Mouse (Mus musculus): ENCODE measurements around the gene Igfbp5.

The Igfbp5 gene

DNA sequence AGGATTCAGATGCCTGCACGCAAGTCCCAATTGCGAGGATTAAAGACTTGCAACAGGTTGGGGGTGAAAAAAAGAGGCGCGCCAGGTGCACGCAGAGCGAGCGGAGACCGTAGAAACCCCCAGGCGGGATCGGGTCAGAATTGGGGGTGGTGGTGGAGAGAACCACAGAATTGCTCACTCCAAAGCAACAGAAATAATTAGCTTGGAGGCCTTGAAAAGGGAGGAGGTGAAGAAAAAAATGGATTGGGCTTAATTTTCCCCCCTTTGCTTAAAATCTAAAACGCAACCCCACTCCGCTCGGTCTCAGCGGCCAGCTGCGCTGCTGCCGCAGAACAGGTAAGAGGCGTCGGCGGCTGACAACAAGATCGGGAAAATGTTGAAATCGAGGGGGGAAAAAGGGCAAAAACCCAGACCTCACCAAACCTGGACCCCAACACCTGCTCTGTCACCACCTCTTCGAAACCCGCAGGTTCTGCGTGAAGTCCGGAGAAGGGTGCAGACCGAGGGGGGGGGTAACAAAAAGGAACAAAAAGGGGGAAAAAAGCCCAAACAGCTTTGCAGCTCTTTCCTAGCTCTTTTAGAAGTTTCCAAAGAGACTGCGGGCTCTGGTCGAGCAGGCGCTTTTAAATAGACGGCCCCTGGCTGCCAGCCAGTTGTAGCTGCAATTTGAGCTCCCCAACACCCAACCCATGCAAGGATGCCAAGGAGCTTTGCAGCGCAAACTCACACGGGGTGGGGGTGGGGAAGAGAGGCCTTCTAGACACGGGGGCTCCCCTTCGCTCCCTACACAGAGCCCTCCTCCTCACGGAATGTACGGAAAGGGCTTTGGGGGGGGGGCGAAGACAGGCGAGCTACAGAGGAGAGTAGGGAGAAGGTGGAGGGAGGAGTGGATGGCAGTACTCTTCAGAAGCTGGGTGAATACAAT lies at the start of gene Igfbp5:
TSS of gene Igfbp5 (minus strand) at position 598 of the 925 bp plus-strand sequence.
- in situ Hi-C loops (cut with MboI), result loop anchor here (25.0 kb wide), 1 partner anchor 938 kb away; no protein-coding TSS in a partner anchor

DNA sequence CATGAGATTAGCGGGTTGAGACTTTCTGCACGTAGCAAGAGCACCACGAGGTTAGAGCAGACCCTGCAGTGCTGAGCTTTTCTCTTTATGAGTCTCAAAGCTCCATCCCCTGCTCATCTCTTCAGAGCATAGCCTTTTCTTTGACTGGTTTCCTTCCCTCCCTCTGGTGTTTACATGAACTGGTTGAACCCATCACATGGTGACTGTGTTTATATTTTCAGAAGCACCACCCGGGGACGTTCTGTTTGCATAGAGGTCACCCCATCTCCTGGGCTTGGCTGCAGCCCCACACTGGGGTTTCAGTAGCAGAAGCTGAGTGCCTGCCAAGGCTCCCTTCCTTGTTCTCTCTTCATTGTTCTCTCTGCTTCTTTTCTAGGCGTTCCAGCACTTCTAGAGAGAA lies 40.1 kb upstream of the Igfbp5 start:
- in situ Hi-C loops (cut with MboI), result no loop called here

DNA sequence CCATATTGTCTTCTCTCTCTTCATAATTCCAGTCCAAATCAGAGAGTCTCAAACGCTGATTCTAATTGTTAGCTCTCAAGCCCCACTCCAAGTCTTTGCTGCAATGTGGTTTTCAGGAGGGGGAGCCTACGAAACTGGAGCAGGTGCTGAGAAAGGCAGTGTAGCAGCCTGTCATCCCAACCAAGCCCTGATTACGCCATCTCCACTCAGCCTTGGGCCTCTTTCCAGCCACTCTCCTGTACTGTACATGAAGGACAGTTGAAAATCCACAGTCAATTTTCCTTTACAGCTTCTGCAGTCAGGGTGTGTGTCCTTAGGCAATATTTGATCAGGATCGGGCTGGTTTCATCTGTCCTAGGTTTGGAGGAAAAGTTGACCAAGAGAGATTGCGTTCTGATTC lies 38.4 kb upstream of the Igfbp5 start:
- in situ Hi-C loops (cut with MboI), result no loop called here

DNA sequence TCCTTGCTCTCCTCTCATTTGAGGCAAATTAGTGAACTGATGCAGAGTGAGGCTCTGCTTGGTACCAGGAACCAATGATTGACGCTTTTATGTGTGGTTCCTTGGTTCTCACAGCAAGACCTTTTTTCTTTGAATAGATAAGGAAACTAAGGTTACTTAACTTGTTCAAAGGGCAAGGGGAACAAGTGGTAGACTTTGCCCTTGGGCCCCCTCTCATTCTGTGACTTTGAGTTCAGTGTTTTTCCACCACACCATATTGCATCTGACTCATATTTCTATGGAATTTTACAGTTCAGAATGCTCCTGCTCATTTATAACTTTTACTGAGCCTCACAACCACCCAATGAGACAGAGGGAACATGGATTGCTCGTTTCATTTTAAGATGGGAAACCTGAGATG lies 21.1 kb upstream of the Igfbp5 start:
- in situ Hi-C loops (cut with MboI), result no loop called here

DNA sequence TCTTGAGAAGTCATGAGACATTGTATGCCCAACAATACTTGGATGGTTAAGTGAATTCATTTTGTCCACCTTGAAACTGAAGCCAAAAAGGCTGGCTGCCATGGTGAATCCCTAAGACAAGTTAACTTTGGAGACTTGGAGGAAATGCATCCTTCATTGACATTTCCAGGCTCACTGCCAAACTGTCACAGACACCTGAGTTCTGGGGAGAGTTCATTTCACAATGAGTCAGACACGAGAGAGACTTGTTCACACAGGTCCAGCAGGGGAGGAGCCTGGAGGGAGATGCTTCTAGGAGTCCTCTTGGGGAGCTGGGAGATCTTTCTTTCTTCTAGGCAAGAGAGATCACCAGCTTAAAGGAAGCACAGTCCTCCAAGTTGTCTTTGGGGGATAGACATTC lies 13.2 kb upstream of the Igfbp5 start:
- in situ Hi-C loops (cut with MboI), result no loop called here

DNA sequence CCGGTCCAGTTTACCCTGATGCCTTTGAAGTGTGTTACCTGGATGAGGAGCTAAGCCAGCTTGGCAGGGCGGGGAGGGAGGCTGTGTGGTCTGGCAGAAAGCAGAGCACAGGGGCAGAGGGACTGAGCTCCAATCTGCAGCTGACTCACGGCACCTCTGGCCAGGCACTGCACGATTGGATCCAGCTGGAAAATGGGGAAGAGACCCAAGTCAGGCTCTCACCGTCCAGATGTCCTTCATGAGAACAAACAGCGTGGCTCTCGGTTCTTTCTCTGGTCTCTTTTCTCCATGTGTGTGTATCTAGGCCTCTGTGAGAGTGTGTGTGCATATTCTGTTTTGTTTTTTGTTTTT lies 11.1 kb upstream of the Igfbp5 start:
- in situ Hi-C loops (cut with MboI), result no loop called here

DNA sequence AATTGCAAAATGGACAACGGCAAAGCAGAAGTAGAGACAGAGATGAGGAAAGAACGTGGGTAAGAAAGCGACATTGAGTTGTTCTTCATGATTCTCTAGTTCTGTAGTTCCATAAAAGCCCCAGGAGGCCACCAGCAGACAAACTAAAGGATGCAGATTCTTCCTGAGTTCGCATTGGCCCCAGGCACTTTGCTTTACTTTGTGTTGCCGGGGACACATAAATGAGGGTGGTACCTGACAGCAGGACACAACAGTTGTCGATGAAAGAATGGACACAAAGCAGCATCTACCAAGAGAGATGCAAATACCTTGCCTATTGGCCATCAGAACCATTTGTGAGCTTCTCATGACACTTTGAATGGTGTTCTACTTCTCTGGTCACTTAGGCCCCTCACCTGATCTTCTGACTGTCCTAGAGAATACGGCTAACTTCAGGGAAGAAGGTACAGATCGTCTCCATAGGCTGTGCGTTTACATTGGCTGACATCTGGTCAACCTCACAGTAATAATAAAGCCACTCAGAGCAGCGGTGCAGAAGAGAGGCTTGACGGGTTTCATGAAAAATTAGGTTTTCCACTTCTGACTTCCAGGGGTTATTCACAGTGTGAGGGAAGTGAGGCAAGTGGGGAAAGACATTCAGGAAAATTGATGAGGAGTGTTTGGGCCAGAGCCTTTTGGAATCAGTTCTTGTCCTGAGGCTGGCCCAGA lies 10.6 kb upstream of the Igfbp5 start:
- in situ Hi-C loops (cut with MboI), result no loop called here

DNA sequence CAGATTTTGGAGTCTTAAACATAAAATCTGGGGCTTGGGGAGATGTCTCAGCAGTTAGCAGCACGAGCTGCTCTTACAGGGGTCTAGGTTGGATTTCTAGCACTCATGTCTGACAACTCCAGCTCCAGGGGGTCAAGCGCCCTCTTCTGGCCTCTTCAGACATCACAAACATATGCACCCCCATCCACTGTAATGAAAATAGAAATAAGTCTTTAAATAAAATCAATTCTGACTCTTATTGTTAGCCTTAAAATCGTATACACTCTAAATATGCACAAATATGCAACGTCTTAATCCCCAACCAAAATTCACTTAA lies 4.6 kb upstream of the Igfbp5 start:
- in situ Hi-C loops (cut with MboI), result no loop called here

DNA sequence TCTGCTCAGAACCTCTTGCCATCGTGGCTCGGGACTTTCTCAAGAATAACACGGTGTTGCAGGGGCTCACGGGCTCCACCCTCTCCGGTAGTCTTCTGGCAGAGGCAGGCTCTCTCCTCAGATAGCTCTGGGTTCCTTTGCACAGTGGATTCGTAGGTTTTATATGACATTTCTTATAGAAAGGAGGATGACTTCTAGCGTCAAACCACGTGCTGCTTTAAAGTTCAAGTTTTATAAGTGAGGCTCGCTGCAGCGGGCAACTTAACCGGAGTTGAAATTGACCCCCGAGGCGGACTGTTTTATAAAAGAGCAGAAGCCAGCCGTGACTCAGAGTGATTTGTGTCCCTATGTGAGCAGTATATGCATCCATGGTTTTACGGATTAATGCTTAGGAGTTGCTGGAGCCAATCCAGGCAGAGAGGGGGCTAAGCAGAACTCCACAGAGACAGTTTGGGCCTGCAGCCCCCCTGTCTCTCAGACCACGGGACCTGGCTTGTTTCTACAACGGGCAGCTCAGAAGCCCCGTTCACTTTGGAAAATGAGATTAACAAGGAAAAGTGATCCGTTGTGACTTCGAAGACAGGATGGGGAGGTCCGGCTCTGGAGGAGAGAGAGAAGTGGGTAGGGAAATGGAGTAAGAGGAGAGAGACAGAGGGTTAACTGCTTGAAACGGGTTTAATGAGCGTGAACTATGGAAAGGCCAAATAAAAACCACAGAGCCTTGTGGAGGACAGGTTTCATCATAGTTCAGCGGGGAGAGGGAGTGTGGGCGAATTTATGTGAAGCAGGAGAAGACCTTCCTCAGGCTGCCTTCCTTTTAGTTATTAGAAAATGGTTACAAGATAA lies 4.0 kb upstream of the Igfbp5 start:
- in situ Hi-C loops (cut with MboI), result no loop called here

DNA sequence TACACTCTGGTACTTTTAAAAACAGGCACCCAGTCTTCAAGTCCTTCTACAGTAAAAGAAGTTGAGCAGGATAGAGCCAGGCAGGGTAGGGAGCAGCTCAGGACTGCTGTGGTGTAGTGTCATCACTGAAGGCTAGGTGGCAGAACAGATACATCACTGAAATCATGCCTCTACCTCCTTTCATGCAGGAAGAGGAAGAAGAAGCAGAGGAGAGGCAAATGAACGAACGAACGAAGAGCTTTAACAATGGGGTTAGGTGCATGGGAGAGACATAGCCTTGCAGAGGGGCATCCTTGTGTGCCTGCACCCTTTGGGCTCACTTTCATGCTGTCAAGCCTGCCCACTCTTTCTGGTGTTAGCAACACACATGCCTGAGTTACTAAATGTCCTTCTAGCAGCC lies 3.2 kb upstream of the Igfbp5 start:
- in situ Hi-C loops (cut with MboI), result no loop called here

DNA sequence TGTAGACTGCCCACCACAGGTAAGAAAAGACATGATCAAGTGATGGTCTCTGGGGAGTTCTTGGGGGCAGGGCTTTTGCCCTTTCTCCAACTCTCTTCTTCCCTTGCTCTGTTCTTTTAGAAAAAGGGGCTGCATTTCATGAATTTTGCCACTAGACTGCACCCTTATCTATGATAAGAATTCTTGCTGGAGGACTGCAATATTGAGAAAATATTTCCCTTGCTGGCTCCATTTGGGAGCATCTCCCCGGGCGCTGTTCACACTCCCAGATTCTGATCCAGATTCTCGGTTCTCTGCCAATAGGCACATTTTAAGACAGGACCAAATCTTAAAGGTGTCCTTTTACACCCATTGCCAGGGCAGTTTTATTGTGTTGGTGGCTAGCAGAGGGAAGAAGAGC lies 1.4 kb upstream of the Igfbp5 start:
- in situ Hi-C loops (cut with MboI), result no loop called here

DNA sequence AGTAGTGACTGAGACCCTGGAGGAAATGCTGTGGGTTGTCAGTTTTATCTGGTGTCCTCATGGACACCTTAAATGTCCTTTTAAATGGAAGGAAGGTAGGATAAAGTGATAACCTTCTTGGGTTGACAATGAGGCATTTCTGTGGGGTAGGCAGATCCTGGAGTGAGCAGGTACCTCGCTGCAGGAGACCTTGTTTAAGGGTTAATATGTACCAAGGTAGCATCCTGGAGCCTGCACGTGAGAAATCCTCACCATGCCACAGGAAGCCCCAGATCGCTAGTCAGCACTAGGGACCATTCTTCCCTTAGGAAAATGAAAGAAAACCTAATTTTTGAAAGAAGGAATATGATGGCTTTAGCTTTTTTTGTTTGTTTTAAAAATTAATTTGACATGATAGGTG lies 1.0 kb upstream of the Igfbp5 start:
- in situ Hi-C loops (cut with MboI), result no loop called here

DNA sequence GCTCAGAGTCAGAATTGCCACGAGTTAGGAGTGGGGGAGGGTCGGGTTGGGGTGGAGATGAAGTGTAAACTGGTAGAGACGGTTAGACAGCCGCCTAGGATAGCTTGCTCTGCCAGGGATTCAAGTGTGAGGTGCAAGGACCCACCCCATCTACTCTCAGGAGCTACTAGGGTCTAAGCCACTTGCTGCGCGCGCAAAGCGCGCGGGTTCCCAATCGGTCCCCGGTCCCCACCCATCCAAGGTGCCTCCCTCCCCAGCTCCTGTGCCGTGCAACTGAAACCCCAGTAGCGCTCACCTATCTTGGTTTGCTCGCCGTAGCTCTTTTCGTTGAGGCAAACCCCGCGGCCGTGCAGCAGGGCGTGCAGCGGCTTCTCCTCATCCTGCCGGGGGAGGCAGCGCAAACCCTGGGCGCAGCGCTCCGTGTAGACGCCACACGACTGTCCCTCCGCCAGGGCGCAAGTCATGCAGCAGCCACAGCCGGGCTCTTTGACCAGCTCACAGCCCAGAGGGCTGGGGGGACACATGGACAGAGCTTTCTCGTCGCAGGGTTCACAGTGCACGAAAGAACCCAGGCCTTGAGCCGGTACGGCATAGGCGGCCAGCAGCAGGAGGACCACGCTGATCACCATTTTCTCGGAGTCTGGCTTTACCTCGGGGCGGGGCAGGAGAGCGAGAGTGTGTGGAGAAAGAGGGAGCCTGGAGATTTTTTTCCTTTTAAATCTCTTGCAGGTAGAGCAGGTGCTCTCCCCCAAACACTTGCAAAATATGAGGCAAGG lies 985 bp downstream of the Igfbp5 start:
- in situ Hi-C loops (cut with MboI), result loop anchor here (25.0 kb wide), 1 partner anchor 939 kb away; no protein-coding TSS in a partner anchor

DNA sequence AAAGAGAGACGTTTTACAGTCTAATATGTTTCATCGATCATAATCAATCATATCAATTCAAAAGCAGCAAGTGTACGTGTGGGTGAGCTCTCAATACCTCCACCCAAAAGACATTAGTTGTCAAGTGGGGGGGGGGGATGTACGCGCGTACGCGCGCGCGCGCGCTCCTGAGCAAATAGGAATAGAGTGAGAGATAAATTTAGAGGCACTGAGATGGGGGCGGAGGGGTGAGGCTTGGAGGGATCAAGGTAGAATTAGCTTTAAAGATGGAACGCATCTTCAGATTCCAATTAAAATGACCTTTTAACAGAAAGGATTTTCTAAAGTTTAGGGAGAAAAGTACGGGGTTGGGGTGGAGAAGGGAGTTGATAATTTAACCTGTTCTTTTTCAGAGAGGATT lies 1.6 kb downstream of the Igfbp5 start:
- in situ Hi-C loops (cut with MboI), result loop anchor here (25.0 kb wide), 1 partner anchor 939 kb away; no protein-coding TSS in a partner anchor

DNA sequence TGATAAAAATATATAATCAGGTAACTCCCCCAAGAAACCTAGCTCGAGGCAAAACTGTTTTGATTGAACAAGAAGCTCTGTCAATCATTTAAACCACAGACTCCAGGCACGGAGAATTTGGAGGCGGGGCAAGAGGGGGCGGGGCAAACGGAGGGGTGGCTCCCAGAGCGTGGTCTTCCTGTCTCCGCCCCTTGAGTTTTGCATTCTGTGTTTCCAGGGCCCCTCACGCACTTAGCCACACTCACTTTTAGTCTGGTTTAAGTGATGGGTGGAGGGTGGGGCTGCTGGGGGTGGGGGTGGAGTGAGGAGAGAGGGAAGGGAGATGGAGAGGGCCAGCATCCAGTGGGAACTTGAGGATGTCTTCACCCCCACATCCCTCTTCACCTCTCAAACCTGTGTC lies 2.2 kb downstream of the Igfbp5 start:
- in situ Hi-C loops (cut with MboI), result loop anchor here (25.0 kb wide), 1 partner anchor 940 kb away; no protein-coding TSS in a partner anchor

DNA sequence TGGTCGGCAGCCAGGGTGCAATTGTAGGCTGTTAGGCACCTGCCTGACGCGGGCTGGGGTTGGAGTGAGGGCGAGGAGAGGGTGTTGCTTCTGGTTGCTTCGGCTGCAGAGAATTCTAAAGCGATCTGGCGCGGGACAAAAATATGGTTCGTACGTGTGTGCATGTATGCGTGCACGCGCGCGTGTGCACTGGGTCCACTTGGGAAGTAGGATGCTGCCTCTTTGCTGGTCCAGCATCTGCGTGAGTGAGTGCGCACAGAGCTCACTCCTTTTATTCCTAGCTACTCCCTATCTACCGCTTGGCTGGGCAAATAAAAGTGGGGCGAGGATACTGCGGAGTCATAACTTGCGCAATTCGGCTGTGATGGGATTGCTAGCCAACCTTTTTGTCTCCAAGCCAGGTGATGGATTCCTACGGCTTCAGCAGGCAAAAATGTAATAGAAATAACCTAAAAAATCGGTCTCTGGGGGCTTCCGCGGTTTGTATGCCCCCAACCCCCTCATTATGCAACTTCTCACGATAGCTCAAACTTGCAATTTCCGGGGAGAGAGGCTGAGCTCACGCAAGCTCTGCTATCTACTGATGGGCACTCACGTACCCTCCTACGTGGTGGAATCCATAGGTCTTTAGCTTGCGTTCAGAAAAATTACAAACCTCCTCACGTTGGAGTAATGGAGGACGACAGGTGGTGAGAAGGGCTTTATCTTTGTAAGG lies 2.8 kb downstream of the Igfbp5 start:
- in situ Hi-C loops (cut with MboI), result loop anchor here (25.0 kb wide), 1 partner anchor 940 kb away; no protein-coding TSS in a partner anchor

DNA sequence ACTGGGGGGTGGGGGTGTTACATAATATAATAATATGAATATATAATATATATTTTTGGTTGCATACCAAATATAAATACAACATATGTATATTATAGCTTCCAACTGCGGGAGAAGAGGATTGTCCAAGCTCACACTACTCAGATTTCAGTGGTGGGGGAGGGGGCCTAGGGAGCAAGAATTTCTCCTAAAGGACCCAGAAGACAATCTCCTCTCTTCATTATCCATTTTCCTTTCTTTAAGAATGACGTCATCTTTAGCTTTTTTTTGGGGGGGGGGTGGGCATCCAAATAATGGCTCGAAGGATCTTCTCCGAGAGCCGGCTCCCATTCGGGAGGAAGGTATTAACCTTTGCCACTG lies 3.4 kb downstream of the Igfbp5 start:
- in situ Hi-C loops (cut with MboI), result loop anchor here (25.0 kb wide), 1 partner anchor 941 kb away; no protein-coding TSS in a partner anchor

DNA sequence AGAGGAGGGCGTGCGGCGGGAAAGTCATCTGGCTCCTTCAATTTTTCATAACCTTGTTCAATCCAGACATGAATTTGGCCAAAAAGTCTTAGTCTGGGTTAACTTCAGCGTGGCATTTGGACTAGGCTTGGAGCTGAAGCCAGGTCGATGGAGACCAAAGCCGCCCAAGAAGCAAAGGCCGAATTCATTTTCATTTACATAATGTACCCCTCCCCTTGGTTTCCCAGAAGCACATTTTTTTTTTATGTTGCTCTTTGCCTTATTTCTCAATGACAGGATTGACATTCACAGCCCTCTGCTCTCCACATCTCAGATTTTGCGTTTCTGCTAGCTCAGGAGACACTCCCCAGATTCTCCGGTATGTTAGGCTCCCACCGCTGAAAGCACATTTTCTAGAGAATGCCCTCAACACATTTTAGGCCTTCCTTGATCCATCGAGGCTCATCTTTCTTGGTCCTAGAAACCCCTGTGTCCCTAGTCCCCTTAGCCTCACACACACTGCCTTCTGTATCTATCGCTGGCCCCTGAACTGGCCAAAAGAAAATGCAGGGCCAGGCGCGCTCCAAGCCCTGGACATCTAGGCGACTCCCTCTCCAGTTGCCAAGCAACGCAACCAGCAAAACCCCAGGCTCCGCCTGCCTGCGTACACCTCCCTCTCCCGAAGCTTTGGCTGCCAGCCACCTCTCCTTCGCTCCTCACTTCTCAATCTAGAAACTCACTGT lies 3.9 kb downstream of the Igfbp5 start:
- in situ Hi-C loops (cut with MboI), result loop anchor here (25.0 kb wide), 1 partner anchor 942 kb away; no protein-coding TSS in a partner anchor

DNA sequence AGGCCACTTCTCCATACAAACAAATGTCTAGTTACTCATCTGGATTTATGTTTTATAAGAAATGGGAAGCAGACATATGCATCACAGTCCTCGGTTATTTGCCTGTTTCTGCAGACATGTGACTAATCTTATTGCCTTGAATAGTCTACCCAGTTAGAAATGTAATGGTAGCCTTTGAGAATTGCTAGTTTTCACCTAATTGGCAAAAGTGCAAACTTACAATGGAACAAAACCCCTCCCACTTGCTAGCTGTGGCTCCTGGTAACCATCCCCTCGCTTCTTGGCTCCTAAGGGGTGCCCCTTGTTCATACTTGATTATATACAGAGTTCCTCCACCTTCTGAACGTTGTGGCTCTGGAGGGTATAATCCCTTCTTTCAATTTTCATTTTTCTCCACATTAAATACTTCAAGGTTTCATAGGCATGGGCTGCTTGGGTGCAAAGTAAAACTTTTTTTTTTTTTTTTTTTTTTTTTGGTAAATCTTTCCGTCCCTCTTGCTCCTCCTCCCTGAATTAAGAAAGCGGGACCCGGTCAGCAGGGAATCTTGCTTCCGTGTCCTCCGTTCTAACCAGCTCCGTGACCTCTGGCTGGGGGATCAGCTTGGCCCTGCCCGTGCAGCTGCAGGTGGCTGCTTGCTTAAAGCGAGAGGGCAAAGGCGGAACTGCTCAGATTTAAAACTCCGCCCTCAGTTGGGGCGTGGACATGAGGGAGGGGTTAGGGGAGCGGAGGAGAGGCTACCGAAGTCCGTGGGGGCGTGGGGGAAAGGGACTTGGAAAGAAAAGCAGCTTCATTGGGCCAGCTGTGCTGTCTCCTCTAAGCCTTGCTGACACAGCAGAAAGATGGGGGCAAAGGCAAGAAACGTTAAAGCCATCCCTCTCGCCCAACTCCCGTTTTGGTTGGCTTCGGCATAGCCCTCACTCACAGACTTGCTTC lies 4.7 kb downstream of the Igfbp5 start:
- in situ Hi-C loops (cut with MboI), result loop anchor here (25.0 kb wide), 1 partner anchor 942 kb away; no protein-coding TSS in a partner anchor
